In genomic region chr17:33824084-33824996, GRCm38 (mm10) we compare ENCODE assay signal across 8 mouse cellular contexts. TPM values are rescaled to one million over a fixed set of nuclear protein-coding genes. Genes with fewer than 3 reads are reported as not detected.
DNase-seq lines count a peak whose midpoint lies in the region; ATAC-seq and TF ChIP-seq lines count a peak whose summit lies in the region.

Gene Rps28 (minus strand): TSS chr17:33824562.
Gene Ndufa7 (plus strand): TSS chr17:33824572.

- H3K9me3 ChIP-seq in heart, embryonic 11.5 days (replicated peaks; ENCODE audit: control insufficient read depth, low read length) = no peaks in the 10 kb centered on the region
- no peaks in the 10 kb centered on the region for H3K9me3 ChIP-seq in kidney, embryonic 16.5 days (ENCODE audit: low read length)

- H3ac ChIP-seq in myocyte (ENCODE audit: control insufficient read depth, insufficient read length) = peak within 1 kb of the TSS; percentile 50

- peaks cover 6% of the 10 kb centered on the region for H3K4me1 ChIP-seq in heart, embryonic 11.5 days (ENCODE audit: control insufficient read depth, insufficient read depth, low read length)
- H3K4me1 ChIP-seq in kidney, embryonic 16.5 days (ENCODE audit: insufficient read depth, low read length) = peaks cover 28% of the 10 kb centered on the region
- H3K4me1 ChIP-seq in liver, adult 2 months (ENCODE audit: control insufficient read depth, insufficient read depth, low read length) = peaks cover 25% of the 10 kb centered on the region

- H3K9ac ChIP-seq in heart, embryonic 11.5 days (ENCODE audit: low read depth, low read length) = peak within 1 kb of the TSS; percentile 93
- peak within 1 kb of the TSS; percentile 90 for H3K9ac ChIP-seq in kidney, embryonic 16.5 days (replicated peaks; ENCODE audit: low read length)
- peak within 1 kb of the TSS; percentile 80 for H3K9ac ChIP-seq in liver, adult 2 months (ENCODE audit: low read depth, low read length)

- H3K79me2 ChIP-seq in liver, adult 2 months (ENCODE audit: control insufficient read depth, insufficient read depth, low read length) = peaks cover 3% of the 10 kb centered on the region; the same call in 1 of the 2 replicates
- H3K79me2 ChIP-seq in myocyte (ENCODE audit: control insufficient read depth, insufficient read depth) = peaks cover 67% of the 10 kb centered on the region

- peak within 1 kb of the TSS; percentile 74 for H3K4me3 ChIP-seq in heart, embryonic 11.5 days (ENCODE audit: low read depth, low read length)
- peak within 1 kb of the TSS; percentile 88 for H3K4me3 ChIP-seq in kidney, embryonic 16.5 days (ENCODE audit: low read length)
- peak within 1 kb of the TSS; percentile 70 for H3K4me3 ChIP-seq in liver, adult 2 months (ENCODE audit: insufficient read depth, low read depth, low read length)
- peak within 1 kb of the TSS; percentile 94 for H3K4me3 ChIP-seq in myocyte

- WGBS in heart, embryonic 11.5 days (ENCODE audit: insufficient replicate concordance) = under 1% methylated on average over 51 of the region's 51 CpGs
- WGBS in kidney, embryonic 16.5 days = under 1% methylated on average over 51 of the region's 51 CpGs
- under 1% methylated on average over 51 of the region's 51 CpGs for WGBS in liver, adult 2 months

- H3K36me3 ChIP-seq in heart, embryonic 11.5 days (ENCODE audit: control insufficient read depth, insufficient read depth, low read length) = peaks cover 22% of the 10 kb centered on the region
- H3K36me3 ChIP-seq in kidney, embryonic 16.5 days (ENCODE audit: insufficient read depth, low read length) = peaks cover 38% of the 10 kb centered on the region
- peaks cover 20% of the 10 kb centered on the region for H3K36me3 ChIP-seq in liver, adult 2 months (ENCODE audit: control insufficient read depth, insufficient read depth, low read length)
- H3K36me3 ChIP-seq in myocyte (ENCODE audit: control insufficient read depth, insufficient read depth) = peaks cover 24% of the 10 kb centered on the region
- H3K36me3 ChIP-seq in splenic B cell, adult 2 months (ENCODE audit: control insufficient read depth, insufficient read depth, low read length, poor library complexity, severe bottlenecking) = peaks cover 8% of the 10 kb centered on the region

- peak; percentile 96 for ATAC-seq in erythroblast, adult 5-6 weeks (replicated peaks; ENCODE audit: low FRiP score, poor library complexity, severe bottlenecking)
- ATAC-seq in heart, embryonic 11.5 days (replicated peaks; ENCODE audit: insufficient number of reproducible peaks, low FRiP score, low TSS enrichment) = peak; percentile 89
- peak; percentile 94 for ATAC-seq in kidney, embryonic 16.5 days (ENCODE audit: low FRiP score, low TSS enrichment)

- peak within 1 kb of the TSS; percentile 83 for H3K4me2 ChIP-seq in heart, embryonic 11.5 days
- peak within 1 kb of the TSS; percentile 89 for H3K4me2 ChIP-seq in kidney, embryonic 16.5 days (replicated peaks; ENCODE audit: low read depth, low read length)
- peak within 1 kb of the TSS; percentile 93 for H3K4me2 ChIP-seq in myocyte (ENCODE audit: low read depth)

- peak within 1 kb of the TSS; percentile 74 for H3K27ac ChIP-seq in heart, embryonic 11.5 days (ENCODE audit: low read depth, low read length)
- H3K27ac ChIP-seq in kidney, embryonic 16.5 days (ENCODE audit: low read length) = peak within 1 kb of the TSS; percentile 91
- H3K27ac ChIP-seq in liver, adult 2 months (replicated peaks; ENCODE audit: insufficient read depth, low read depth, low read length) = peak within 1 kb of the TSS; percentile 86

- DNase-seq in B cell, adult 2 months = peak; percentile 99
- peak; percentile 99 for DNase-seq in brain, adult 2 months (ENCODE audit: low read depth, low spot score)
- DNase-seq in liver, adult 2 months (ENCODE audit: extremely low read depth, low read depth, low spot score) = peak; percentile 89
- peak; percentile 99 for DNase-seq in splenic B cell, adult 2 months (ENCODE audit: low read depth, low spot score)

- no peak for TF ChIP-seq CTCF in liver, adult 2 months (IDR thresholded peaks at IDR 0.05; ENCODE audit: low read depth, low read length)

- H3K27me3 ChIP-seq in heart, embryonic 11.5 days (ENCODE audit: control insufficient read depth, insufficient read depth, low read length) = no peaks in the 10 kb centered on the region
- no peaks in the 10 kb centered on the region for H3K27me3 ChIP-seq in kidney, embryonic 16.5 days (ENCODE audit: insufficient read depth, low read length)
- H3K27me3 ChIP-seq in liver, adult 2 months (ENCODE audit: control insufficient read depth, insufficient read depth, low read length) = no peaks in the 10 kb centered on the region
- H3K27me3 ChIP-seq in myocyte (ENCODE audit: control insufficient read depth, insufficient read depth, insufficient read length) = no peaks in the 10 kb centered on the region
- no peaks in the 10 kb centered on the region for H3K27me3 ChIP-seq in splenic B cell, adult 2 months (ENCODE audit: control insufficient read depth, insufficient read depth, low read length, poor library complexity, severe bottlenecking)

- TF ChIP-seq POLR2A in liver, adult 2 months (IDR thresholded peaks at IDR 0.05; ENCODE audit: extremely low read depth, insufficient read depth, low read length) = peak; percentile 84
- TF ChIP-seq POLR2A in myocyte (IDR thresholded peaks at IDR 0.05; ENCODE audit: insufficient read length, low read depth) = peak; percentile 93

TF ChIP-seq in myocyte, 11 proteins besides CTCF, POLR2A, EP300 and RAD21:
- TF ChIP-seq TCF12 (IDR thresholded peaks at IDR 0.05; ENCODE audit: insufficient read depth, poor library complexity, severe bottlenecking) = no peak
- no peak for TF ChIP-seq TCF3 (IDR thresholded peaks at IDR 0.05; ENCODE audit: insufficient read length, low read depth)
- no peak for TF ChIP-seq CEBPB (IDR thresholded peaks at IDR 0.05; ENCODE audit: insufficient read depth, poor library complexity, severe bottlenecking)
- peak; percentile 97 for TF ChIP-seq POLR2AphosphoS2 (IDR thresholded peaks at IDR 0.05; ENCODE audit: insufficient read length, low read depth)
- peak; percentile 97 for TF ChIP-seq USF1 (IDR thresholded peaks at IDR 0.05; ENCODE audit: low read depth)
- TF ChIP-seq MYOD1 (IDR thresholded peaks at IDR 0.05; ENCODE audit: control insufficient read depth in 1 of 3, insufficient read length in 2 of 3, low read depth in 2 of 3) = no peak
- peak; percentile 49 for TF ChIP-seq SRF (IDR thresholded peaks at IDR 0.05; ENCODE audit: control insufficient read depth, insufficient read length, low read depth)
- TF ChIP-seq MYOG (IDR thresholded peaks at IDR 0.05; ENCODE audit: control insufficient read depth in 1 of 3, insufficient read depth in 1 of 3, insufficient read length in 2 of 3, low read depth in 2 of 3) = no peak
- peak; percentile 64 for TF ChIP-seq MAX (IDR thresholded peaks at IDR 0.05; ENCODE audit: low read depth)
- peak; percentile 56 for TF ChIP-seq REST (IDR thresholded peaks at IDR 0.05; ENCODE audit: insufficient read depth, insufficient read length)
- TF ChIP-seq E2F4 (IDR thresholded peaks at IDR 0.05; ENCODE audit: insufficient read depth) = no peak

RNA-seq across cellular contexts. Expression of gene Rps28, which starts in this region (rescaled TPM):
- total RNA-seq in erythroblast, adult 5-6 weeks (2015; ENCODE audit: low replicate concordance) = 216 and 275 TPM in 2 replicates
- 302 and 335 TPM in 2 replicates for total RNA-seq in erythroblast, adult 5-6 weeks (2017; ENCODE audit: low replicate concordance)
- 654 and 701 TPM in 2 replicates for polyA plus RNA-seq in heart, embryonic 11.5 days (2014; fragmentation: Nextera tagmentation; extraction: Ambion mirVana)
- polyA plus RNA-seq in kidney, embryonic 16.5 days (2015; fragmentation: Nextera tagmentation; extraction: Ambion mirVana) = 796 and 818 TPM in 2 replicates
- 275 and 294 TPM in 2 replicates for total RNA-seq in liver, adult 2 months (2014; rRNA removed)
- polyA plus RNA-seq in liver, adult 2 months (2012; rRNA removed) = 374 and 500 TPM in 2 replicates
- 6,768 TPM for polyA plus RNA-seq in myocyte (2012; fragmentation: generic; extraction: Trizol)

RNA-seq across cellular contexts. Expression of gene Ndufa7, which starts in this region (rescaled TPM):
- total RNA-seq in erythroblast, adult 5-6 weeks (2015; ENCODE audit: low replicate concordance) = 50.6 and 57.5 TPM in 2 replicates
- total RNA-seq in erythroblast, adult 5-6 weeks (2017; ENCODE audit: low replicate concordance) = 35.4 and 46.6 TPM in 2 replicates
- polyA plus RNA-seq in heart, embryonic 11.5 days (2014; fragmentation: Nextera tagmentation; extraction: Ambion mirVana) = 457 and 481 TPM in 2 replicates
- 480 and 498 TPM in 2 replicates for polyA plus RNA-seq in kidney, embryonic 16.5 days (2015; fragmentation: Nextera tagmentation; extraction: Ambion mirVana)
- 214 and 217 TPM in 2 replicates for total RNA-seq in liver, adult 2 months (2014; rRNA removed)
- 372 and 457 TPM in 2 replicates for polyA plus RNA-seq in liver, adult 2 months (2012; rRNA removed)
- 614 TPM for polyA plus RNA-seq in myocyte (2012; fragmentation: generic; extraction: Trizol)

Comparison
In these comparisons a context has a peak if more than half of its experiments do, and no peak if none do; other contexts are left out.
1. Peak in every context shown above with its lines: DNase-seq, ATAC-seq, H3K4me3 ChIP-seq and H3K27ac ChIP-seq.